Mouse (Mus musculus): Measurements from ENCODE around the gene Rbbp6. TPM values are rescaled to one million over a fixed set of nuclear protein-coding genes. Genes with fewer than 3 reads are reported as not detected.

Rbbp6 gene
- 115 TPM for polyA plus RNA-seq (2014; fragmentation: Illumina TruSeq; extraction: RNeasy Lipid Tissue Mini Kit (QIAGEN cat#74804); ENCODE audit: low replicate concordance)

GRCm38 (mm10) chr7:122965386-122965785 is at the start of gene Rbbp6:
TSS of gene Rbbp6 (plus strand) at chr7:122965686.

Other genes with a start within 250 kb of the Rbbp6 start
- 78.6 TPM for gene Tnrc6a, start 158.2 kb downstream of the Rbbp6 start, polyA plus RNA-seq (2014; fragmentation: Illumina TruSeq; extraction: RNeasy Lipid Tissue Mini Kit (QIAGEN cat#74804); ENCODE audit: low replicate concordance)
- 4.3 TPM for gene Slc5a11, start 249.1 kb downstream of the Rbbp6 start, polyA plus RNA-seq (2014; fragmentation: Illumina TruSeq; extraction: RNeasy Lipid Tissue Mini Kit (QIAGEN cat#74804); ENCODE audit: low replicate concordance)